Mouse (Mus musculus): ENCODE results near the gene Fcmr.

DNA sequence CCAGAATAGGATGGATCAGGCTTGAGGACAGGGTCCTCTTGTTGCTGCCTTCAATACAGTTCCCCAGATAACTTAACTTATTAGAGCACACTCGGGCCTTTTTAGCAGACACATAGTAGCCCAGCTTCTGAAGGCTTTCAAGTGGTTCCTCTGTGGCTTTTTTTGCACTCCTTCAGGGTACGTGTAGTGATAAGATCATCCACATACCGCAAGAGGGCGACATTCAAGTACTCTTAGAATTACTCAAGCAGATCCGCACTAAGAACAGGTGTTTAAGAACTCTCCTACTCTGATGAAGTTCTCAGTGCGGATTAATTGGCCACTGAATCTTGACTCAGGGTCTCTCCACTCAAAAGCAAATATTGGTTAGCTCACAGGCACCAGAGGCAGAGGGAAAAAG lies 27.2 kb upstream of the Fcmr start:
- TF ChIP-seq GATA1 (IDR thresholded peaks at IDR 0.05; ENCODE audit: low read length) (no peak), TAL1 (IDR thresholded peaks at IDR 0.05; ENCODE audit: low read length) (no peak)

Data from erythroblast, embryonic 14.5 days (primary cell).